Comparison of ENCODE assay signal across 28 mouse cellular contexts in genomic region chr8:80647394-80647793, GRCm38 (mm10). TPM values are rescaled to one million over a fixed set of nuclear protein-coding genes. Genes with fewer than 3 reads are reported as not detected.
DNase-seq lines count a peak whose midpoint lies in the region; ATAC-seq and TF ChIP-seq lines count a peak whose summit lies in the region.
"Had no signal": no experiment of that assay in that cellular context is flagged by ENCODE, and none has a peak within 500 bp of the region (broad histone marks: within the 10 kb centered on the region; RNA-seq: fewer than 3 reads in every experiment).

No protein-coding gene starts in this region.

- no peak overlapping the region for H3K4me3 ChIP-seq in forebrain, embryonic 13.5 days
- H3K4me3 ChIP-seq in forebrain, embryonic 11.5 days (ENCODE audit: low read depth, low read length), result no peak overlapping the region
- no peak overlapping the region for H3K4me3 ChIP-seq in heart, adult 2 months
- H3K4me3 ChIP-seq: embryonic facial prominence, embryonic 12.5 days; embryonic facial prominence, embryonic 15.5 days; hindbrain, embryonic 12.5 days; hindbrain, embryonic 15.5 days had no signal

- no peaks in the 10 kb centered on the region for H3K9me3 ChIP-seq in forebrain, embryonic 13.5 days (replicated peaks)
- H3K9me3 ChIP-seq in forebrain, embryonic 11.5 days (ENCODE audit: control insufficient read depth, low read length), result no peaks in the 10 kb centered on the region
- H3K9me3 ChIP-seq: embryonic facial prominence, embryonic 12.5 days; embryonic facial prominence, embryonic 15.5 days; hindbrain, embryonic 12.5 days; hindbrain, embryonic 15.5 days had no signal

- H3K27ac ChIP-seq in forebrain, embryonic 13.5 days, result no peak overlapping the region
- no peak overlapping the region for H3K27ac ChIP-seq in forebrain, embryonic 11.5 days (ENCODE audit: low read depth, low read length)
- no peak overlapping the region for H3K27ac ChIP-seq in heart, adult 2 months
- H3K27ac ChIP-seq: embryonic facial prominence, embryonic 12.5 days; embryonic facial prominence, embryonic 15.5 days; hindbrain, embryonic 12.5 days; hindbrain, embryonic 15.5 days had no signal

- peak; percentile 69; the same call in 1 of the 2 replicates for ATAC-seq in forebrain, embryonic 13.5 days
- ATAC-seq in forebrain, embryonic 11.5 days (replicated peaks; ENCODE audit: low FRiP score), result no peak
- ATAC-seq: CD4-positive, CD25-positive, alpha-beta regulatory T cell, adult 4 months; intestine, postnatal 0 days had no signal

- intact Hi-C loops in heart, adult 2 months (cut with DNase I), result no loop called here

- H3K4me2 ChIP-seq in forebrain, embryonic 13.5 days, result no peak overlapping the region
- no peak overlapping the region for H3K4me2 ChIP-seq in forebrain, embryonic 11.5 days (ENCODE audit: low read depth, low read length, severe bottlenecking)
- H3K4me2 ChIP-seq: embryonic facial prominence, embryonic 12.5 days; embryonic facial prominence, embryonic 15.5 days; heart, embryonic 11.5 days; hindbrain, embryonic 12.5 days; hindbrain, embryonic 15.5 days had no signal

- no peak for DNase-seq in forebrain, embryonic 11.5 days (ENCODE audit: low spot score)
- peak; percentile 2 for DNase-seq in brain, adult 2 months (ENCODE audit: low read depth, low spot score)
- peak; percentile 6 for DNase-seq in brain, embryonic 18.5 days (ENCODE audit: low read depth, low spot score)
- DNase-seq in mesoderm, embryonic 11.5 days (ENCODE audit: low read depth, low spot score), result peak; percentile 24
- no peak for DNase-seq in heart, adult 2 months
- DNase-seq in kidney, postnatal 4 days, result no peak
- DNase-seq: adrenal gland, adult 2 months; adrenal gland, postnatal 14 days; cerebellum, adult 11 months; cerebellum, adult 2 months; cerebellum, postnatal 10 days; cerebellum, postnatal 36 days; gastrocnemius, postnatal 10 days; gastrocnemius, postnatal 36 days; kidney, adult 8-10 months had no signal

- no peak for TF ChIP-seq POLR2A in heart, adult 2 months (IDR thresholded peaks at IDR 0.05; ENCODE audit: insufficient read depth, low read depth, low read length)

- WGBS in forebrain, embryonic 13.5 days, result 73% methylated on average over 6 of the region's 6 CpGs
- 73% methylated on average over 6 of the region's 6 CpGs for WGBS in forebrain, embryonic 11.5 days
- WGBS in heart, adult 2 months, result 59% methylated on average over 6 of the region's 6 CpGs

- H3K9ac ChIP-seq in forebrain, embryonic 13.5 days, result no peak overlapping the region
- H3K9ac ChIP-seq in forebrain, embryonic 11.5 days (ENCODE audit: low read length), result no peak overlapping the region
- H3K9ac ChIP-seq in heart, adult 2 months (ENCODE audit: low read depth, low read length), result no peak overlapping the region
- H3K9ac ChIP-seq: embryonic facial prominence, embryonic 12.5 days; embryonic facial prominence, embryonic 15.5 days; hindbrain, embryonic 12.5 days; hindbrain, embryonic 15.5 days had no signal

- H3K36me3 ChIP-seq in forebrain, embryonic 13.5 days (ENCODE audit: poor library complexity, severe bottlenecking), result no peaks in the 10 kb centered on the region
- no peaks in the 10 kb centered on the region for H3K36me3 ChIP-seq in forebrain, embryonic 11.5 days (ENCODE audit: control insufficient read depth, insufficient read depth, low read length)
- no peaks in the 10 kb centered on the region for H3K36me3 ChIP-seq in heart, adult 2 months (ENCODE audit: control insufficient read depth, insufficient read depth, low read length)
- H3K36me3 ChIP-seq: embryonic facial prominence, embryonic 12.5 days; embryonic facial prominence, embryonic 15.5 days; hindbrain, embryonic 12.5 days; hindbrain, embryonic 15.5 days had no signal

- H3K27me3 ChIP-seq in forebrain, embryonic 13.5 days, result no peaks in the 10 kb centered on the region
- no peaks in the 10 kb centered on the region for H3K27me3 ChIP-seq in forebrain, embryonic 11.5 days (ENCODE audit: control insufficient read depth, insufficient read depth, low read length)
- H3K27me3 ChIP-seq in heart, adult 2 months (ENCODE audit: control insufficient read depth, insufficient read depth, low read length), result no peaks in the 10 kb centered on the region
- H3K27me3 ChIP-seq: embryonic facial prominence, embryonic 12.5 days; embryonic facial prominence, embryonic 15.5 days; hindbrain, embryonic 12.5 days; hindbrain, embryonic 15.5 days had no signal

- H3K79me2 ChIP-seq in heart, adult 2 months (replicated peaks; ENCODE audit: control insufficient read depth, insufficient read depth, low read length), result no peaks in the 10 kb centered on the region

- no peak for TF ChIP-seq CTCF in heart, adult 2 months (IDR thresholded peaks at IDR 0.05)

- TF ChIP-seq EP300 in heart, adult 2 months (IDR thresholded peaks at IDR 0.05; ENCODE audit: insufficient read depth, low read depth, low read length), result no peak

- no peaks in the 10 kb centered on the region for H3K4me1 ChIP-seq in forebrain, embryonic 13.5 days
- no peaks in the 10 kb centered on the region for H3K4me1 ChIP-seq in forebrain, embryonic 11.5 days (replicated peaks; ENCODE audit: control insufficient read depth, insufficient read depth, low read length)
- no peaks in the 10 kb centered on the region for H3K4me1 ChIP-seq in heart, adult 2 months (ENCODE audit: control insufficient read depth, insufficient read depth, low read length)
- H3K4me1 ChIP-seq: embryonic facial prominence, embryonic 12.5 days; embryonic facial prominence, embryonic 15.5 days; hindbrain, embryonic 12.5 days; hindbrain, embryonic 15.5 days had no signal

RNA-seq across cellular contexts. Expression of gene Frem3, which starts 36.5 kb away (rescaled TPM):
- polyA plus RNA-seq in forebrain, embryonic 13.5 days (2015; fragmentation: Nextera tagmentation; extraction: Ambion mirVana), result not detected in 2 replicates
- not detected in 2 replicates for polyA plus RNA-seq in forebrain, embryonic 11.5 days (2014; fragmentation: Nextera tagmentation; extraction: Ambion mirVana)
- under 1 TPM in 1 of 2 experiments, not detected in 1; 0.07 TPM for total RNA-seq in heart, adult 2 months (2021)
- not detected in 2 replicates for polyA plus RNA-seq in heart, adult 2 months (2012; rRNA removed)
- total RNA-seq: adrenal gland, adult 2 months; adrenal gland, postnatal 14 days; gastrocnemius, adult 18-20 months; gastrocnemius, postnatal 10 days; gastrocnemius, postnatal 36 days; granulocyte monocyte progenitor cell, adult 5-6 weeks; heart, adult 8-10 months; hematopoietic stem cell, adult 5-6 weeks had no signal
- polyA plus RNA-seq: adrenal gland, adult 2 months; C2C12; CD4-positive, CD25-positive, alpha-beta regulatory T cell, adult 4 months; embryonic facial prominence, embryonic 12.5 days; hindbrain, embryonic 12.5 days had no signal

Comparison
In these comparisons a context has a peak if more than half of its experiments do, and no peak if none do; other contexts are left out.
1. DNase-seq: peak in brain, adult 2 months (single experiment), brain, embryonic 18.5 days (single experiment) and mesoderm, embryonic 11.5 days (single experiment); none in forebrain, embryonic 11.5 days (single experiment), heart, adult 2 months (0 of 2) and kidney, postnatal 4 days (0 of 2).